Mouse (Mus musculus) C2C12 (cell line): ENCODE measurements around the gene Gm5127.

Experiments used
- CEBPB ChIP-seq: IDR thresholded peaks from one replicate; pipeline ENCODE4 v1.6.1; 2011; ENCODE audit warnings: low read depth, mild to moderate bottlenecking, control low read depth, moderate library complexity
- CTCF ChIP-seq: IDR thresholded peaks from one replicate; pipeline ENCODE4 v1.5.1; 2011; ENCODE audit not compliant: control insufficient read depth, insufficient read depth, insufficient read length
- FOSL1 ChIP-seq: IDR thresholded peaks from one replicate; pipeline ENCODE4 v1.8.0; 2011; ENCODE audit warnings: mild to moderate bottlenecking, low read length; ENCODE audit not compliant: poor library complexity, insufficient read depth, severe bottlenecking
- MAX ChIP-seq: IDR thresholded peaks from one replicate; pipeline ENCODE4 v1.6.1; 2011; ENCODE audit warnings: mild to moderate bottlenecking, control low read depth
- MYOG ChIP-seq: IDR thresholded peaks from one replicate; pipeline ENCODE4 v1.6.1; 2011; ENCODE audit not compliant: control insufficient read depth, insufficient read length; ENCODE audit errors: extremely low read depth
- USF1 ChIP-seq: IDR thresholded peaks from one replicate; pipeline ENCODE4 v1.6.1; 2011; ENCODE audit warnings: low read depth, mild to moderate bottlenecking, control low read depth, moderate library complexity

GRCm38 (mm10) chrX:106536359-106536758, 46.6 kb upstream of the Gm5127 start:
- no peak for TF ChIP-seq MAX
- TF ChIP-seq CTCF, result no peak
- no peak for TF ChIP-seq MYOG
- TF ChIP-seq USF1, result no peak
- no peak for TF ChIP-seq CEBPB
- no peak for TF ChIP-seq FOSL1
